Mouse (Mus musculus) kidney, postnatal 14 days (tissue): ENCODE measurements at regions not wholly inside any gene's neighbourhood (a gene's known extent, or its start where the extent isn't known, plus 50 kb on each side); places are given as distances from the start of the nearest gene placed in this dataset.
A peak's percentile ranks its signal among the peaks of the same experiment; 100 is the strongest.

ENCODE experiments used
- DNase-seq: peaks from one replicate; pipeline ENCODE4 v3.0.0; 2022; ENCODE audit warnings: mixed read lengths

DNA sequence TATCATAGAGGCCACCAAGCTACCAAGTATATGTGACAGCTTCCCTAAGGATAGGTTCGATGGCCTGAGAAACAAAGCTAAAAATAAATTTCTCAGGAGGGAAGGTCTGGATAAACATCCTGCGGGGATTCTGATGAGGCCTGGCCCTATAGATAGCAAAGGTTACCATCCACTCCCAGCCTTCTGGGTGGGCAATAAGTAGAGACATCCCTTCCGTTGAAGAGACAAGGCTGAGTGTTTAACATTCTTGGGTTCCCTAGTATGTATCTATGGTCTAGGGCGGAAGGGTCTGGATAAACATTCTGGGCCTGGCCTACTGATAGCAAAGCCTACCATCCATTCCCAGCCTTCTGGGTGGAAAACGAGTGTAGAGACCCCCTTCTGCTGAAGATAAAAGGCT lies 180.5 kb upstream of the Dlk1 start:
- DNase-seq, result no peak

- no peak for DNase-seq
Measured at GRCm38 (mm10) chr12:109314850-109315249, 137.8 kb upstream of the Dlk1 start.

DNA sequence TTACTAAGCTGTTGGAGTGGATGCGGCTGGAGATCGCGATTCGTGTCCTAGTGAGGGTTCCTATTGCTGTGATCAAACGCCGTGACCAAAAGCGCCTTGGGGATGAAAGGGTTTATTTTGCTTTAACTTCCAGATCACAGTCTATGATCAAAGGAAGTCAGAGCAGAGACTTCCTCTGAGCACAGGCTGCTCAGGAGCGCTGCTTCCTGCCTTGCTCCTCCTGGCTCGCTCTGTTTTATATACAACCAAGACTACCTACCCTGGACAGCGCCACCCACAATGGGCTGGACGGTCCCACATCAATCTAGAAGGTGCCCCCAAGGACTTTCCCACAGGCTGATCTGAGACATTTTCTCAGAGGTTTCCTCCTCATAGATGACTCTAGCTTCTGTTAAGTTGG lies 126.6 kb upstream of the Dlk1 start:
- no peak for DNase-seq

GRCm38 (mm10) chr12:109371327-109371726 lies 81.3 kb upstream of the Dlk1 start:
- DNase-seq, result no peak

- DNase-seq, result no peak
Measured at GRCm38 (mm10) chr12:109385794-109386193, 66.8 kb upstream of the Dlk1 start.

GRCm38 (mm10) chr12:109388791-109389190 lies 63.8 kb upstream of the Dlk1 start:
- no peak for DNase-seq

GRCm38 (mm10) chr12:109390388-109390920 lies 62.2 kb upstream of the Dlk1 start:
- DNase-seq, result no peak

GRCm38 (mm10) chr12:109390978-109391377 lies 61.6 kb upstream of the Dlk1 start:
- DNase-seq, result no peak

- DNase-seq, result no peak
Measured at GRCm38 (mm10) chr12:109393326-109393725, 59.3 kb upstream of the Dlk1 start.

DNA sequence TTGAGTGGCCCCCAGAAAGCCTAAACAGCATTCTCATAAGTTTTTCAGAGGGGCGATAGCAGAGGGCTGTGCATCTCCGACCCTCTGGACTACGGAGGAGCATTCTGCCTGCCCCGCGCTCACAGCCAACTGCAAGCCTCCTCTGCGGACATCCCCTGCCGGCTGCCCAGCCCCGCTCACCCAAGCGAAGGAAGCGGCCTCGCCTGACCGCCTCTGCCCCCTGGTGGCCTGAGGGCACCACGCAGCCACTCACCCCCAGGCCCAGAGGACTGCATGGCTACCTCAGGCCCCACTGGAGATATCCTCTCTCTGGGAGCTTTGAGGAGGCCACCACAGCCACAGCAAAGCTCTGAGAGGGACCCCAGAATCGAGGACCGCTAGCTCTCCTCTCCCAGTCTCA lies 58.8 kb upstream of the Dlk1 start:
- peak; percentile 78 for DNase-seq

- no peak for DNase-seq
Measured at GRCm38 (mm10) chr12:109394396-109394795, 58.2 kb upstream of the Dlk1 start.

DNA sequence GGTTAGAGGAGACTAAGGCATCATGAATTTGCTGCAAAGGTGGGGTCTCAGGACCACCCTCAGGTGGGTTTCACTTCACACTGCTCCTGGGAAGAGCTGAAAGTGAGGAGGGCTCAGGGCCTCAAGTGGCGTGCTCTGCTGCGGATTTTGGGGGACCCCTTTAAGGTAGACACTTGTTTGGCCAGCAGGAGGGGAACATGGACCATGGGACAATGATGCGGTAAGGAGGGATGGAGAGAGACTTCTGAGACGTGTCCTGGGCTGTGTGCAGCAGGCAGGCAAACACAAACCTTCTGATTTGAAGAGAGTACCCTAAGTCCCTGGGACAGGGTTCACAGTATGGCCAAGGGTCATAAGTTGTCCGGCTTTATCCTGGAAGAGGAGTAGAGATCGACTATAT lies 56.0 kb upstream of the Dlk1 start:
- DNase-seq, result no peak

- DNase-seq, result peak; percentile 10
Measured at GRCm38 (mm10) chr12:109397175-109398058, 55.2 kb upstream of the Dlk1 start.

DNA sequence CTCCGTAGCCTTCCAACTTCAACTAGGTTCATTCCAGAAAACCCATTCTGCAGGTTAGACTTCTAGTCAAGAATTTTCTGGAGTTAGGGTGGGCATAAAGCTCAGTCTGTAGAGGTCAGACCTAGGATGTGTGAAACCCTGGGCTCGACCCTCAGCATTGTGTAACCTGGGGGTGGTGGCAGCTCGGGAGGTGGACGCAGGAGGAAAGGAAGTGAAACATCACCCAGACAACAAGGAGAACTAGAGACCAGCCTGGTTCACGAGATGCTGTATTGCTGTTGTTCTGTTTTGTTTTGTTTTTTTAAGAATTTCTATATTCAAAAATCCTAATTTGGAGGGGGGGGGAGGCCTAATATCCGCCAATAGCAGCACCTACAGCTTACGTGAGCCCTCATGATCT lies 54.1 kb upstream of the Dlk1 start:
- no peak for DNase-seq

GRCm38 (mm10) chr12:109398951-109399350 lies 53.7 kb upstream of the Dlk1 start:
- no peak for DNase-seq

GRCm38 (mm10) chr12:109399591-109399990 lies 53.0 kb upstream of the Dlk1 start:
- DNase-seq, result peak; percentile 59

- no peak for DNase-seq
Measured at GRCm38 (mm10) chr12:109400041-109400440, 52.6 kb upstream of the Dlk1 start.

DNA sequence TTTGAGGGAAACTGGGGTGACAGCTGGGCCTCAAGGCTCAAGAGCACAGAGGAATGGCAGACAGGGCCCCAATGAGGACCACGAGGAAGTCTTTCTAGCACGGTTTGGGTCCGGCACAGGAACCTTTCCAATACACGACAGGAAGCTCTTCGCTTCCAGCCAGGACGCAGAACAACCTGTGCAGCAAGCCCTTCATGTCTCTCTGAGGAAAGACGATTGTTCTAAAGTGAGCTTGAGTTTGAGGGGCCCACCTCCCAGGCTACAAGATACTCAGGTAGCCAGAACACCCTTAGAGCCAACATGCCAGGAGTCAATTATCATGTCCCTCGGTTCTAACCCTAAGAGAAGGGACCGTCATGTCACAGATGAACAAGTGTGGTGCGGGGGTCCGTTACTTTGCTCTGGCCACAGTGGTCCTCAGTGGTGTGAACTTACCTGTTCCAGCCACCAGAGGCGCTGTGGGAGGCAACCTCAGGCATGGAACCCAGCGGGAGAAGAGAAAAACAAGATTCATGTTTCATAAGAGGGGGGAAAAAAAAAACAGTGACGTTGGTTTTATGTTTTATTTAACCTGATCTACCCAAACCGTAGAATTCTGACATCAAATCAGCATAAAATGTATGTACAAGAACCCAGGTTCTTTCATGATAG lies 51.6 kb upstream of the Dlk1 start:
- DNase-seq, result no peak

GRCm38 (mm10) chr12:109401696-109402095 lies 50.9 kb upstream of the Dlk1 start:
- DNase-seq, result no peak

GRCm38 (mm10) chr12:109402226-109402625 lies 50.4 kb upstream of the Dlk1 start:
- peak; percentile 15 for DNase-seq
